Mouse (Mus musculus) heart, postnatal 14 days (tissue): ENCODE measurements around the gene Kbtbd3. TPM values are rescaled to one million over a fixed set of nuclear protein-coding genes. Genes with fewer than 3 reads are reported as not detected.

Experiments
- DNase-seq, 2 experiments: peaks; one replicate each; pipeline ENCODE4 v3.0.0; 2021 to 2022
- intact Hi-C: fragments of 180-260 bp; cut with DNase I; formaldehyde crosslinking; loops from one replicate; pipeline ENCODE4 v1.15.1; 2025
- long read RNA-seq, 2 experiments: library from polyadenylated mRNA; stranded (forward); transcript quantifications; one replicate each; pipeline ENCODE4 v2.0.0; 2021
- total RNA-seq, 2 experiments: library from RNA; stranded (reverse); gene quantifications; 2 replicates each; pipeline ENCODE4 v1.2.3; 2021

Gene Kbtbd3
- total RNA-seq = 1 to 10 TPM; 7.2 to 9.2 TPM
- long read RNA-seq, experiment 1, transcript Kbtbd3-201 (3 exons, 2,231 nt) = minor isoform, 10 of 26 reads
- long read RNA-seq, experiment 1, transcript Kbtbd3-202 (4 exons, 2,313 nt) = major isoform, 11 of 26 reads
- long read RNA-seq, experiment 1, partial matches to known transcripts = 2 of 26 reads
- long read RNA-seq, experiment 1, other reads (novel, unspliced or antisense) = 3 of 26 reads
- long read RNA-seq, experiment 2, transcript Kbtbd3-201 (3 exons, 2,231 nt) = major isoform, 11 of 26 reads
- long read RNA-seq, experiment 2, transcript Kbtbd3-202 (4 exons, 2,313 nt) = minor isoform, 7 of 26 reads
- long read RNA-seq, experiment 2, partial matches to known transcripts = 2 of 26 reads
- long read RNA-seq, experiment 2, other reads (novel, unspliced or antisense) = 6 of 26 reads

DNA sequence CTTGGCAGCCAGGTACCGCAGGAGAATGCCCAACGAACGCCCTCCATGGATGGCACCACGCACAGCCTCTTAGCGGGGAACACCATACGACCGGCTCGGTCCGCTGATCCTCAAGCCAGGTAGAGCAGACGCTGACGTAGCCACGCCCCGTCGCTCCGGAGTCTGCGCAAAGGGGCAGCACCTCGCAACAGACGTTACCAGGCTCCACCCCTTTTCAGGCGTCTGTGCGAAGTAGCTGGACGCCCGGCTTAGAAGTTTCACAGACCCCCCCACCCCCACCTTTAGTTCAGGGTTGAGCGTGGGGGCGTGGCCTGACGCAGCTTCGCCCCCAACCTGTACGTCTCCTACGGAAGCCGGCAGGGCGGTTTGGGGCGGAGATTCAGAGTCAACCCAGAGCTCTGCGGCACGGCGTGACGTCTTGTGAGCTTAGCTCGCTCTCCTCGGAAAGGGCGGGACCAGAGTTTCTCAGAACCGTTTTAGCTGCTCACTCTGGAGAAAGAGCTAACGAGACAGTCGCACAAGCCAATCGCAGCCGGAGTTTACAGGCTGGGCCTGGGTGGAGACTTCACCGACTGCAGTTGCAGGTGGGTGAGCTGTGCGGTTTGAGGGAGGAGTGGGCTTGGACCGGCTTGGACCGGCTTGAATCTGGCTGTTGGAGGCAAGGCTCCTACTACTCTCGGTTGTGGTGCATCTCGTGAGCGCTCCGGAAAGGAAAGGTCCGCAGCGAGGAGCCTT is at the start of gene Kbtbd3, which contains the start of gene Aasdhppt:
Gene Kbtbd3 (plus strand): TSS at position 483 of the 735 bp plus-strand sequence.
Gene Aasdhppt (minus strand): TSS at position 121 of the 735 bp plus-strand sequence.
- DNase-seq = peak; percentile 96 to 98
- intact Hi-C loops = loop anchor here (2.0 kb wide), 1 partner anchor 67 kb away; the partner anchor contains the start of gene Msantd4

GRCm38 (mm10) chr9:4259841-4260745 is 49.5 kb upstream of the Kbtbd3 start:
- peak; percentile 49 for DNase-seq
- intact Hi-C loops = no loop called here

DNA sequence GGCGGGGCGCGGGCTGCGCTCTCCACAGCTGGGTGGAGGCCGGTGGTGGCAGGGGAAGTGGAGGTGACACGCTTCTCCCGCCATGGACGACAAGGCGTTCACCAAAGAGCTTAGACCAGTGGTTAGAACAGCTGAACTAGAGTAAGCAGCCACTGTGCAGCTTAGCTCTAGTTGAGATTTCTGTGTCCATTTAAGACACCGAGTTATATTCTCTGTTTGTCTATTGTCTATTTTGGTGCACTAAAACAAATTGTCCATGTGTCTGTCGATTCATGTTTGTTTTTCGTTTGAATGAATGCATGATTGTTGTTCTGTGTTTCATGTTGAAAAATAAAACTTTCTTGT is 48.9 kb upstream of the Kbtbd3 start:
- intact Hi-C loops = no loop called here
- DNase-seq = no peak

DNA sequence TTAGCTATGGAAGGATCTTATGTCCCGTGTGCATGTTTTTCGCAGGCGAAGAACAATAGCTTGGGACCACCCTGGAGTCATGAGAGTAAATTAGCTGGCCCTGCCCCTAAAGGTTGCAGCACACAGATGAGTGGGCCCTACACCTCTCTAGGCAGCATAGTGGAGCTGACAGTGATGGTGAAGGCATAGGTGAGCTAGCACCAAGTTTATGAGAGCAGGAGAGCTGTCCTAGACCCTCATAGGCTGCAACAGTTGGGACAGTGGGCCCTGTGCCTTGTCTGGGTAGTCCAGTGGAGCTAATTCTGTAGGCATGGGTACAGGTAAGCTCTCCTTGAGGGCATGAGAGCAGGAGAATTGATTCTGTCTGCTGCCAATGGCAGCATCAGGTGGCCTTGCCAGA is 42.8 kb upstream of the Kbtbd3 start:
- no peak for DNase-seq
- intact Hi-C loops = no loop called here

- DNase-seq = no peak
- intact Hi-C loops = no loop called here
Observed at GRCm38 (mm10) chr9:4283850-4284249, 25.8 kb upstream of the Kbtbd3 start.

DNA sequence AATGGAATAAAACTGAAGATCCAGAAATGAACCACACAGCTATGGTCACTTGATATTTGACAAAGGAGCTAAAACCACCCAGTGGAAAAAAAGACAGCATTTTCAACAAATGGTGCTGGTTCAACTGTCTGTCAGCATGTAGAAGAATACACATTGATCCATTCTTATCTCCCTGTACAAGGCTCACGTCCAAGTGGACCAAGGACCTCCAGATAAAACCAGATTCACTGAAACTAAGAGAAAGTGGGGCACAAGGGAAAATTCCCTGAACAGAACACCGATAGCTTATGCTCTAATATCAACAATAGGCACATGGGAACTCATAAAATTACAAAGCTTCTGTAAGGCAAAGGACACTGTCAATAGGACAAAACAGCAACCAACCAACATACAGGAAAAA is 9.2 kb upstream of the Kbtbd3 start:
- no peak for DNase-seq
- intact Hi-C loops = no loop called here

DNA sequence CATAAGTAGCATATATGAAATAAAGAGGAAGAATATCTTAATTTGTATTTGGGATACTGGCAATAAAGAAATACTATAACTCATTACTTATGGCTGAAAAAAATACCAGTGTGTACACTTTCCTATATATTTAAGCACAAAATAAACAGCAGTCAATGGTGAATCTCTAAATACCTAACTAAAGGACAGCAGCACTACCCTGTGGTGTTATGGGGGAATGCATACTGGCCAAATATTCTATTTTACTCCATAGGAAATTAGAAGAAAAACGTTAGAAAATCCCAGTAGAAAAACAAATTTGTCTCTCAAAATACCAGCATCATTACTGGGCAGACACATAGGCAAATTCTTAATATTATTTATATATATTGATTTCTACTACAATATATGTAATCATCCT is 4.8 kb upstream of the Kbtbd3 start:
- intact Hi-C loops = no loop called here
- no peak for DNase-seq

- no peak for DNase-seq
- intact Hi-C loops = no loop called here
Observed at GRCm38 (mm10) chr9:4308628-4309350, 844 bp upstream of the Kbtbd3 start.

- intact Hi-C loops = loop anchor here (2.0 kb wide), 1 partner anchor 66 kb away; the partner anchor contains the start of gene Msantd4
Observed at GRCm38 (mm10) chr9:4310706-4311105, 1.1 kb downstream of the Kbtbd3 start.

DNA sequence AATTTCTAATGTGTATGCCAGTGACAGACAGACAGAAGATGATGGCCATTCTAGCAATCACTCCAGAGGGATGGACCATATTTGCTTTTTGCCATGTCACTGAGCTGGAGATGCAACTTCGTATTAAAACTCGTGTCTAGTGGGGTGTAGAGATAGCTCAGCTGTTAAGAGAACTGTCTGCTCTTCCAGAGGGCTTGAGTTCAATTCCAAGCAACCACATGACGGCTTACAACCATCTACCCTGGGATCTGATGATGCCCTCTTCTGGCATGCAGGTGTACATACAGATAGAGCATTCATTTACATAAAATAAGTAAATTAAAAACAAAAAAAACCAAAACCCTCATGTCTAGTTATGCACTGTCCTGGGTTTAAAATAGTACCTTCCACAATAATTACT is 1.5 kb downstream of the Kbtbd3 start:
- DNase-seq = no peak
- intact Hi-C loops = loop anchor here (2.0 kb wide), 1 partner anchor 66 kb away; the partner anchor contains the start of gene Msantd4

More at GRCm38 (mm10) chr9:4310706-4311105, 1.1 kb downstream of the Kbtbd3 start:
- DNase-seq = no peak

DNA sequence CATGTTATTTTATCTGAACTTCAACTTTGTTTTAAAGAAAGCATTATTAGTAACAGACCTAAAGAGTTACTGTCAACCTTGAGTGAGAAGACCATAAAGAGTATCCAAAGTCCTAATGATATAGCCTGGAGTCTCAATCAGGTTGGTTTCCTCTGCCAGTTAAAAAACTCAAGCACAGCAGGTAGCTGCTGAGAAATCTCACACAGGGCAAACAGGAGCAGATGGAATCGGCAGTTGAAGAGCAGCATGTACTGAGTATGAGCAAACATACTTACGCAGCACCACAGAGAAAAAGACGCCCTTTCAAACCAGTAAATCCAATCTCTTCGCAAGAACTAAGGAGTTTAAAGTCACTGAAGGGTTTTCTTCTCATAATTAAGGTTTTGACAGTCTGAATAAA is 4.3 kb downstream of the Kbtbd3 start:
- DNase-seq = no peak
- intact Hi-C loops = no loop called here

DNA sequence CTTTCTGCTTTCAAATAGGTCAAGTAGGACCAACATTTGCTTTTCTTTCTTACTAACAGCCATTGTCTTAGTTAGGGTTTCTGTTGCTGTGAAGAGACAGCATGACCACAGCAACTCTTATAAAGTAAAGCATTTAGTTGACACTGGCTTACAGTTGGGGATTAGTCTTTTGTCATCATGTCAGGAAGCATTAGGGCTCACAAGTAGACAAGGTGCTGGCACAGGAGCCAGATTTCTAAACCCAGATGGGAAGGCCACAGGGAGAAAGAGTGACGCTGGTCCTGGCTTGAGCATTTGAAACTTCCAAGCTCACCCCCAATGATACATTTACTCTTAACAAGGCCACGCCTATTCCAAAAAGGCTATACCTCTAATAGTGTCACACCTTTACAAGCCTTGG is 6.1 kb downstream of the Kbtbd3 start:
- intact Hi-C loops = no loop called here
- DNase-seq = no peak

DNA sequence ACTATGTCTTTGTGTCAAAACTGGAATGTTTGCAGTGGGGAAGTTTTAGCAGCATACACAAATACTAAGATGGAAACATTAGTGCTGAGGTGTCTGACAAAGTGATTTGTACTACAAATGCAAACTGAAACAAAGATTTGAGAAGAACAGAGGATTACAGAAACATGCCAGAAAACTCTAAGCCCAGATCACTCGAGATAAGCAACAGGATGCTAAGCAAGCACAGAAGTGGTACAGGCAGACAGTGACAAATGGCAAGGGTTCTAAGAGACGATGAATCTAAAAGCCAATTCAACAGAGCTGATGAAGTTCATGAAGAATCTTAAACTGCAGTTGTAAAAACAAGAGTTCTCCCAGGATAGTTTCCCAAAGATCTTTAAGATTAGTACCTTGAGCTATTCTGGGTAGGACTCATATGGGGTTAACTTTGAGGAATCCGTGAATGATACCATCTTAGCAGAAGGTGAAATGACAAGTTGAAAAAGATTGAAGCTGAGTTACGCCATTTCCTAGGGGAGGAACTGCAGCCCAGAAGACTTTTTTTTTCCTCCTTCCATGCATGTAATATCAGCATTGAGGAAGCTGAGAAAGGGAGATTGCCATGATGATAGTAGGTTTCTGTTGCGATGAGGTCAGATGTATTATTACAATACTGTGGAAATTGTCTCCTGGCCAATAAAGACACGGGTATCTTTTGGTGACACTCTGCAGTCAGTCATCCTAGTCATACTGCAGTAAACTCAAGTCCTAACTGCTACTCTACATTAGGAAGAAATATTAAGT is 9.5 kb downstream of the Kbtbd3 start:
- intact Hi-C loops = no loop called here
- no peak for DNase-seq

DNA sequence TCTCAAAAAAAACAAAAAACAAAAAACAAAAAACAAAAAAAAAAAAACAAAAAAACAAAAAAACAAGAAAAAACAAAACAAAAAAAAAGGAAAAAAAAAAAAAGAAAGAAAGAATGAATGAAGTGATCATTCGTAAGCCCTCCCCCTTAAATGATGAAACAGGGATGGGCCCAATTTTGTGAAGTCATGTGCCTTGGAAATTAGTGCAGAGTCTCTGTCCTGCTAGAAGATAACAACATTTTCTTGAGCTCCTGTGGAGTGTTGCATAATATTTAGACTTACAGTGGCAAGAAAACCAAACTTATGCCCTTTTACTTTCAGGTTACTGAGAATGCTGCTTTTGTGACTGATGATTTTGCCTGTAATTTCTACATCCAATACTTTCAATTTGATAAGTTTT is 43.5 kb downstream of the Kbtbd3 start:
- intact Hi-C loops = no loop called here
- DNase-seq = no peak

GRCm38 (mm10) chr9:4375828-4376639 is 66.4 kb downstream of the Kbtbd3 start, which contains the start of gene Msantd4:
Gene Msantd4 (plus strand): TSS chr9:4376562.
- intact Hi-C loops = loop anchor here (2.0 kb wide), 1 partner anchor 65 kb away; no protein-coding TSS in a partner anchor
- peak; percentile 93 to 97 for DNase-seq

GRCm38 (mm10) chr9:4376640-4377120 is 67.0 kb downstream of the Kbtbd3 start:
- DNase-seq = no peak

More at GRCm38 (mm10) chr9:4376640-4377120, 67.0 kb downstream of the Kbtbd3 start:
- intact Hi-C loops = loop anchor here (2.0 kb wide), 1 partner anchor 66 kb away; no protein-coding TSS in a partner anchor
